Mouse (Mus musculus): ENCODE data around the gene Cpa1. TPM values are rescaled to one million over a fixed set of nuclear protein-coding genes. Genes with fewer than 3 reads are reported as not detected.

Cpa1 gene
- polyA plus RNA-seq, 1 experiment from 2014 or later: not detected

Other genes starting within 250 kb of the Cpa1 start
- 65.2 and 66.5 TPM in 2 replicates for gene Zc3hc1, start 248.2 kb upstream of the Cpa1 start, polyA plus RNA-seq (2016; fragmentation: Nextera tagmentation; extraction: Ambion mirVana)
- 43.1 and 47.2 TPM in 2 replicates for gene Klhdc10, start 237.3 kb upstream of the Cpa1 start, polyA plus RNA-seq (2016; fragmentation: Nextera tagmentation; extraction: Ambion mirVana)
- gene Tmem209, start 129.4 kb upstream of the Cpa1 start, polyA plus RNA-seq (2016; fragmentation: Nextera tagmentation; extraction: Ambion mirVana): 48.1 and 49.4 TPM in 2 replicates
- 0.29 and 0.42 TPM in 2 replicates for gene Ssmem1, start 129.4 kb upstream of the Cpa1 start, polyA plus RNA-seq (2016; fragmentation: Nextera tagmentation; extraction: Ambion mirVana)
- 4.6 and 7.0 TPM in 2 replicates for gene Cpa2, start 97.6 kb upstream of the Cpa1 start, polyA plus RNA-seq (2016; fragmentation: Nextera tagmentation; extraction: Ambion mirVana)
- gene Cpa4, start 70.8 kb upstream of the Cpa1 start, polyA plus RNA-seq (2016; fragmentation: Nextera tagmentation; extraction: Ambion mirVana): 4.7 and 5.2 TPM in 2 replicates
- gene Cpa5, start 28.2 kb upstream of the Cpa1 start, polyA plus RNA-seq (2016; fragmentation: Nextera tagmentation; extraction: Ambion mirVana): 0.21 and 0.24 TPM in 2 replicates
- 23.3 and 25.1 TPM in 2 replicates for gene Cep41, start 54.5 kb downstream of the Cpa1 start, polyA plus RNA-seq (2016; fragmentation: Nextera tagmentation; extraction: Ambion mirVana)
- 802 and 947 TPM in 2 replicates for gene Mest, start 84.3 kb downstream of the Cpa1 start, polyA plus RNA-seq (2016; fragmentation: Nextera tagmentation; extraction: Ambion mirVana)

Measured in forebrain, embryonic 12.5 days (tissue).